Mouse (Mus musculus): Measurements from ENCODE around the gene Sec22a.

- TF ChIP-seq SIN3A (IDR thresholded peaks at IDR 0.05; ENCODE audit: low read length) (no peak), POLR2A (IDR thresholded peaks at IDR 0.05; ENCODE audit: control insufficient read depth in 1 of 2, insufficient read depth in 1 of 2, low read depth in 1 of 2, low read length in 2 of 2, poor library complexity in 1 of 2) (no peak), CTCF (IDR thresholded peaks at IDR 0.05 in 2 of 3, conservative IDR thresholded peaks at IDR 0.05 in 1 of 3; ENCODE audit: control insufficient read depth in 1 of 3, insufficient read depth in 1 of 3, low read depth in 2 of 3, low read length in 3 of 3, poor library complexity in 1 of 3, severe bottlenecking in 1 of 3) (no peak), POLR2AphosphoS2 (IDR thresholded peaks at IDR 0.05; ENCODE audit: low read length) (no peak), ETS1 (IDR thresholded peaks at IDR 0.05; ENCODE audit: low read depth, low read length) (no peak), MYC (IDR thresholded peaks at IDR 0.05; ENCODE audit: low read depth, low read length) (no peak), E2F4 (IDR thresholded peaks at IDR 0.05; ENCODE audit: borderline replicate concordance, low read depth, low read length) (no peak), EP300 (IDR thresholded peaks at IDR 0.05; ENCODE audit: low read depth in 1 of 2, low read length in 2 of 2) (no peak), RAD21 (IDR thresholded peaks at IDR 0.05; ENCODE audit: low read depth, low read length) (no peak), MYB (IDR thresholded peaks at IDR 0.05; ENCODE audit: low read depth, low read length) (no peak), MAX (IDR thresholded peaks at IDR 0.05; ENCODE audit: low read length) (no peak), ZMIZ1 (IDR thresholded peaks at IDR 0.05; ENCODE audit: low read depth, low read length) (no peak)
These were observed 21.9 kb upstream of the Sec22a start for GRCm38 (mm10) chr16:35385654-35386053.

Measured in MEL (cell line).